Comparison of ENCODE assay signal across 8 mouse cellular contexts in genomic region chr2:120154361-120154894, GRCm38 (mm10). TPM values are rescaled to one million over a fixed set of nuclear protein-coding genes. Genes with fewer than 3 reads are reported as not detected.
DNase-seq lines count a peak whose midpoint lies in the region; ATAC-seq lines count a peak whose summit lies in the region.

Gene Ehd4 (minus strand): TSS chr2:120154606.

- H3K4me3 ChIP-seq in intestine, embryonic 14.5 days (ENCODE audit: low read depth, low read length): peak within 1 kb of the TSS; percentile 73

- DNase-seq in adrenal gland, adult 18-20 months (ENCODE audit: low spot score in 2 of 2): peak; percentile 99
- peak; percentile 97 for DNase-seq in embryo, embryonic 11 days
- DNase-seq in gastrocnemius, postnatal 25 days: peak; percentile 98
- DNase-seq in intestine, embryonic 14.5 days (ENCODE audit: low spot score): peak; percentile 98
- peak; percentile 98 to 99 for DNase-seq in left cerebral cortex, postnatal 14 days (ENCODE audit: low spot score in 2 of 2)
- DNase-seq in mesoderm, embryonic 11.5 days (ENCODE audit: low read depth, low spot score): peak; percentile 97
- peak; percentile 98 for DNase-seq in right cerebral cortex, postnatal 36 days (ENCODE audit: low spot score in 2 of 2)
- DNase-seq in yolk sac, embryonic 10.5 days (ENCODE audit: low spot score): peak; percentile 96

- no peaks in the 10 kb centered on the region for H3K27me3 ChIP-seq in intestine, embryonic 14.5 days (replicated peaks; ENCODE audit: control insufficient read depth, insufficient read depth, low read length)

- H3K27ac ChIP-seq in intestine, embryonic 14.5 days (ENCODE audit: low read depth): peak within 1 kb of the TSS; percentile 51; the same call in 1 of the 2 replicates

- under 1% methylated on average over 53 of the region's 53 CpGs for WGBS in intestine, embryonic 14.5 days

- intact Hi-C loops in left cerebral cortex, postnatal 14 days (cut with DNase I): loop anchor here (5.0 kb wide), 1 partner anchor 52 kb away; no protein-coding TSS in a partner anchor

- H3K9me3 ChIP-seq in intestine, embryonic 14.5 days (ENCODE audit: control insufficient read depth, low read length): no peaks in the 10 kb centered on the region

- peak within 1 kb of the TSS; percentile 63 for H3K9ac ChIP-seq in intestine, embryonic 14.5 days (ENCODE audit: low read length)

- peaks cover 7% of the 10 kb centered on the region; the same call in 1 of the 2 replicates for H3K4me1 ChIP-seq in intestine, embryonic 14.5 days (replicated peaks; ENCODE audit: control insufficient read depth, insufficient read depth, low read length)

- peak; percentile 98 for ATAC-seq in intestine, embryonic 14.5 days (replicated peaks; ENCODE audit: low FRiP score, low TSS enrichment, low read depth)

- peak within 1 kb of the TSS; percentile 98 for H3K4me2 ChIP-seq in intestine, embryonic 14.5 days (ENCODE audit: low read length)

- H3K36me3 ChIP-seq in intestine, embryonic 14.5 days (ENCODE audit: control insufficient read depth, insufficient read depth, low read length): no peaks in the 10 kb centered on the region

RNA-seq across cellular contexts. Expression of gene Ehd4, which starts in this region (rescaled TPM):
- total RNA-seq in adrenal gland, adult 18-20 months (2021): 10 to 100 TPM; 34.4 to 39.2 TPM
- 10 to 100 TPM; 36.0 to 56.6 TPM for total RNA-seq in gastrocnemius, postnatal 25 days (2021)
- polyA plus RNA-seq in intestine, embryonic 14.5 days (2014; fragmentation: Nextera tagmentation; extraction: Ambion mirVana): 35.4 and 36.5 TPM in 2 replicates
- 10 to 100 TPM; 11.6 TPM for total RNA-seq in left cerebral cortex, postnatal 14 days (2021)

Comparison
In these comparisons a context has a peak if more than half of its experiments do, and no peak if none do; other contexts are left out.
1. Peak in every context shown above with its lines: DNase-seq, ATAC-seq, H3K4me3 ChIP-seq and H3K27ac ChIP-seq.